Mouse (Mus musculus) ES-E14 (cell line): Measurements from ENCODE around the gene Pgs1. TPM values are rescaled to one million over a fixed set of nuclear protein-coding genes. Genes with fewer than 3 reads are reported as not detected.
A peak's percentile ranks its signal among the peaks of the same experiment; 100 is the strongest.

Experiments
- DNase-seq: peaks from one replicate; pipeline ENCODE4 v3.0.0-alpha.2; 2013; ENCODE audit warnings: low read depth, low spot score
- H3K27ac ChIP-seq: 2 replicates; pipeline ENCODE4 v1.5.1; 2012; ENCODE audit warnings: low read depth, mild to moderate bottlenecking, low read length, moderate library complexity, mixed read lengths; ENCODE audit not compliant: poor library complexity, insufficient read depth, severe bottlenecking
- H3K36me3 ChIP-seq: 2 replicates; pipeline ENCODE4 v1.6.1; 2012; ENCODE audit warnings: mild to moderate bottlenecking, low read length, moderate library complexity, mixed read lengths; ENCODE audit not compliant: control insufficient read depth, poor library complexity, insufficient read depth, severe bottlenecking
- H3K4me1 ChIP-seq, 2 experiments: fragments of 150-350 bp in 1 of 2; sonication (generic) in 1 of 2; 2 replicates each; pipeline ENCODE4 v1.6.1; 2012; ENCODE audit warnings: low read length in 2 of 2, mild to moderate bottlenecking in 1 of 2, mixed read lengths in 1 of 2; ENCODE audit not compliant: control insufficient read depth in 2 of 2, insufficient read depth in 2 of 2, poor library complexity in 1 of 2
- H3K4me3 ChIP-seq, 2 experiments: fragments of 150-350 bp in 1 of 2; sonication (generic) in 1 of 2; 2 replicates each; pipeline ENCODE4 v1.5.1; 2012; ENCODE audit warnings: low read length in 2 of 2, low read depth in 1 of 2, mild to moderate bottlenecking in 1 of 2, mixed read lengths in 1 of 2; ENCODE audit not compliant: insufficient read depth in 1 of 2, poor library complexity in 1 of 2, severe bottlenecking in 1 of 2
- H3K9ac ChIP-seq: 2 replicates; pipeline ENCODE4 v1.6.1; 2012; ENCODE audit warnings: low read depth, mild to moderate bottlenecking, low read length, mixed read lengths; ENCODE audit not compliant: poor library complexity, insufficient read depth, severe bottlenecking
- H3K9me3 ChIP-seq: fragments of 150-350 bp; sonication (generic); 2 replicates; pipeline ENCODE4 v1.6.1; 2012; ENCODE audit warnings: low read depth, mild to moderate bottlenecking, low read length; ENCODE audit not compliant: control insufficient read depth, insufficient read depth
- CHD2 ChIP-seq: IDR thresholded peaks from 2 replicates; pipeline ENCODE4 v1.6.1; 2014; ENCODE audit warnings: mild to moderate bottlenecking, low read depth, low read length, inconsistent platforms
- HCFC1 ChIP-seq: IDR thresholded peaks from 2 replicates; pipeline ENCODE4 v1.6.1; 2012; ENCODE audit warnings: low read length, inconsistent platforms, borderline replicate concordance; ENCODE audit not compliant: insufficient read depth
- MAFK ChIP-seq: IDR thresholded peaks from 2 replicates; pipeline ENCODE4 v1.6.1; 2014; ENCODE audit warnings: mild to moderate bottlenecking, low read depth, low read length, inconsistent platforms; ENCODE audit not compliant: insufficient read depth
- ZC3H11A ChIP-seq: IDR thresholded peaks from 2 replicates; pipeline ENCODE4 v1.6.1; 2012; ENCODE audit warnings: low read depth, mild to moderate bottlenecking, inconsistent platforms, low read length, borderline replicate concordance
- ZNF384 ChIP-seq: IDR thresholded peaks from 2 replicates; pipeline ENCODE4 v1.6.1; 2012; ENCODE audit warnings: low read depth, low read length, inconsistent platforms
- in situ Hi-C, 2 experiments: fragments of 600-800 bp; cut with MboI; formaldehyde crosslinking; loops; one replicate each; pipeline ENCODE4 v1.15.1; 2025; ENCODE audit warnings: low sequenced_read_pairs in 2 of 2, inconsistent platforms in 1 of 2; ENCODE audit not compliant: unreplicated experiment in 2 of 2
- total RNA-seq: library from RNA; depleted of rRNA; stranded (reverse); fragments of 300-350 nt; gene quantifications from 2 replicates; pipeline ENCODE4 v1.2.3, GENCODE M21; 2012

The Pgs1 gene
- total RNA-seq, 1 experiment = 95.2 TPM

- Histone ChIP-seq H3K9me3 (no peaks in the 10 kb centered on the region), H3K36me3 (no peaks in the 10 kb centered on the region), H3K27ac (peak overlapping the region; percentile 93; the same call in 1 of the 2 replicates), H3K9ac (no peak overlapping the region; the same call in 1 of the 2 replicates), H3K4me3 (no peak overlapping the region), H3K4me1 (peaks cover 32 to 46% of the 10 kb centered on the region in 2 experiments)
- no peak for DNase-seq
- in situ Hi-C loops = no loop called here
- no peak for TF ChIP-seq MAFK
- no peak for TF ChIP-seq ZC3H11A
- TF ChIP-seq CHD2 = no peak
- TF ChIP-seq ZNF384 = no peak
- no peak for TF ChIP-seq HCFC1
Measured at GRCm38 (mm10) chr11:117973569-117973968, 12.5 kb upstream of the Pgs1 start.

- peak overlapping the region; percentile 93 for H3K27ac ChIP-seq
- no peaks in the 10 kb centered on the region for H3K36me3 ChIP-seq
- TF ChIP-seq CHD2 (no peak), ZC3H11A (no peak), HCFC1 (no peak), MAFK (no peak), ZNF384 (no peak)
- in situ Hi-C loops = no loop called here
- H3K4me3 ChIP-seq = no peak overlapping the region
- no peak for DNase-seq
- peaks cover 32 to 53% of the 10 kb centered on the region in 2 experiments for H3K4me1 ChIP-seq
- H3K9me3 ChIP-seq = no peaks in the 10 kb centered on the region
- peak overlapping the region; percentile 34 for H3K9ac ChIP-seq
Measured at GRCm38 (mm10) chr11:117974327-117975125, 11.6 kb upstream of the Pgs1 start.

- in situ Hi-C loops = no loop called here
- no peaks in the 10 kb centered on the region for H3K36me3 ChIP-seq
- H3K9ac ChIP-seq = peak overlapping the region; percentile 57
- no peaks in the 10 kb centered on the region for H3K9me3 ChIP-seq
- H3K4me3 ChIP-seq = peak overlapping the region; percentile 25 to 53; a peak in 3 of 4 replicates
- peak; percentile 87 for DNase-seq
- H3K27ac ChIP-seq = peak overlapping the region; percentile 100
- peak; percentile 64; the same call in 1 of the 2 replicates for TF ChIP-seq CHD2
- TF ChIP-seq HCFC1 = no peak
- TF ChIP-seq ZNF384 = no peak
- TF ChIP-seq MAFK = no peak
- no peak for TF ChIP-seq ZC3H11A
- peaks cover 32 to 52% of the 10 kb centered on the region in 2 experiments for H3K4me1 ChIP-seq
Measured at GRCm38 (mm10) chr11:117975211-117975967, 10.7 kb upstream of the Pgs1 start.

- no peak for DNase-seq
- Histone ChIP-seq H3K4me1 (peaks cover 30 to 47% of the 10 kb centered on the region in 2 experiments), H3K9ac (peak overlapping the region; percentile 79)
Measured at GRCm38 (mm10) chr11:117976081-117976582, 10.0 kb upstream of the Pgs1 start.

More at GRCm38 (mm10) chr11:117976081-117976582, 10.0 kb upstream of the Pgs1 start:
- Histone ChIP-seq H3K27ac (peak overlapping the region; percentile 100), H3K9me3 (no peaks in the 10 kb centered on the region), H3K4me3 (peak overlapping the region; percentile 25 to 53; a peak in 3 of 4 replicates), H3K36me3 (no peaks in the 10 kb centered on the region)
- TF ChIP-seq ZNF384 (no peak), HCFC1 (no peak), CHD2 (no peak), ZC3H11A (no peak), MAFK (no peak)
- in situ Hi-C loops = no loop called here
